Mouse (Mus musculus) bone marrow macrophage, adult 2 months (primary cell): ENCODE measurements around the gene Osgep.
"Not testable (repeated sequence)": the region's sequence is repeated elsewhere in the genome, so short reads cannot be mapped to it uniquely, and the experiment has no call there.

ENCODE experiments used
- CTCF ChIP-seq: IDR thresholded peaks from 2 replicates; pipeline ENCODE4 v1.5.1; 2012; ENCODE audit warnings: low read depth, mild to moderate bottlenecking, low read length, moderate library complexity
- POLR2A ChIP-seq: IDR thresholded peaks from 2 replicates; pipeline ENCODE4 v1.6.1; 2012; ENCODE audit warnings: mild to moderate bottlenecking, low read depth, low read length, borderline replicate concordance

DNA sequence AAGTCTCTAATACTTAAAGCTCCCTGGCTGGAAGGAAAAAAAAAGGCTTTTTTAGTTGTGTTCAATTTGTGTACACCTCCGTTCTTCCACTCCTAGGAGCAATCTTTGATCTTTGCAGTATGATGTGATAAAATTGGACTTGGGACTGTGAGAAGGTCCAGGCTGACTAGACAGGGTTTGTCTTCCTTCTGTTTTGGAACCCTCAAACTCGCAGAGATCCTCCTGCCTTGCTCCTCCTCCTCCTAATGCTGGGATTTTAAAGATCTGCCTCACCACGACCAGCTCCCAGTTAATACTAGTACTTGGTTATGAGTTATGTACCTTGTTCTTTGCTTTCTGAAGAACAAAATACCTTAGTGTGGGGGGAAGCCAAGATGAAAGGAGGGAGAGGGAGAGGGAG is 20.8 kb upstream of the Osgep start:
- TF ChIP-seq CTCF, POLR2A: not testable (repeated sequence)
